Mouse (Mus musculus) liver, adult 2 months (tissue): ENCODE data around the gene Slc4a10. TPM values are rescaled to one million over a fixed set of nuclear protein-coding genes. Genes with fewer than 3 reads are reported as not detected.

ENCODE experiments used
- DNase-seq: peaks from one replicate; pipeline ENCODE4 v3.0.0-alpha.2; 2011; ENCODE audit warnings: low read depth, low spot score; ENCODE audit errors: extremely low read depth
- H3K27ac ChIP-seq: fragments of 200-500 bp; replicated peaks from 2 replicates; pipeline ENCODE4 v1.5.1; 2012; ENCODE audit warnings: low read depth, mild to moderate bottlenecking, control low read depth, inconsistent platforms, low read length; ENCODE audit not compliant: insufficient read depth
- H3K27me3 ChIP-seq: fragments of 200-500 bp; 2 replicates; pipeline ENCODE4 v1.6.1; 2012; ENCODE audit warnings: mild to moderate bottlenecking, moderate library complexity, low read length, inconsistent platforms; ENCODE audit not compliant: control insufficient read depth, insufficient read depth
- H3K36me3 ChIP-seq: fragments of 200-500 bp; 2 replicates; pipeline ENCODE4 v1.6.1; 2012; ENCODE audit warnings: low read length, inconsistent platforms; ENCODE audit not compliant: control insufficient read depth, insufficient read depth
- H3K4me1 ChIP-seq: fragments of 200-500 bp; 2 replicates; pipeline ENCODE4 v1.6.1; 2011; ENCODE audit warnings: low read length; ENCODE audit not compliant: control insufficient read depth, insufficient read depth
- H3K4me3 ChIP-seq: fragments of 200-500 bp; 2 replicates; pipeline ENCODE4 v1.5.1; 2011; ENCODE audit warnings: low read depth, mild to moderate bottlenecking, control low read depth, low read length, moderate library complexity; ENCODE audit not compliant: insufficient read depth
- H3K79me2 ChIP-seq: fragments of 200-500 bp; 2 replicates; pipeline ENCODE4 v1.6.1; 2012; ENCODE audit warnings: inconsistent platforms, mild to moderate bottlenecking, low read length, moderate library complexity; ENCODE audit not compliant: control insufficient read depth, insufficient read depth
- H3K9ac ChIP-seq: fragments of 200-500 bp; 2 replicates; pipeline ENCODE4 v1.6.1; 2012; ENCODE audit warnings: low read depth, mild to moderate bottlenecking, control low read depth, inconsistent platforms, low read length
- CTCF ChIP-seq: fragments of 200-500 bp; IDR thresholded peaks from 2 replicates; pipeline ENCODE4 v1.5.1; 2011; ENCODE audit warnings: low read depth, low read length, control low read depth
- POLR2A ChIP-seq: fragments of 200-500 bp; IDR thresholded peaks from 2 replicates; pipeline ENCODE4 v1.6.1; 2011; ENCODE audit warnings: low read length, control low read depth; ENCODE audit not compliant: insufficient read depth; ENCODE audit errors: extremely low read depth
- WGBS: fragments of 180-500 bp; shearing (Covaris S2); methylation state at CpG from one replicate; pipeline ENCODE4 v1.1.7; 2018; 5-methylcytosine and 5-hydroxymethylcytosine counted together
- polyA plus RNA-seq: library from polyadenylated mRNA; depleted of rRNA; stranded (reverse); fragments of >200 nt; gene quantifications from 2 replicates; pipeline ENCODE4 v1.2.3, GENCODE M21; 2012
- total RNA-seq: library from RNA; depleted of rRNA; stranded (reverse); fragments of >200 nt; gene quantifications from 2 replicates; pipeline ENCODE4 v1.2.3, GENCODE M21; 2014

The Slc4a10 gene
- total and polyA plus RNA-seq, 2 experiments: not detected

DNA sequence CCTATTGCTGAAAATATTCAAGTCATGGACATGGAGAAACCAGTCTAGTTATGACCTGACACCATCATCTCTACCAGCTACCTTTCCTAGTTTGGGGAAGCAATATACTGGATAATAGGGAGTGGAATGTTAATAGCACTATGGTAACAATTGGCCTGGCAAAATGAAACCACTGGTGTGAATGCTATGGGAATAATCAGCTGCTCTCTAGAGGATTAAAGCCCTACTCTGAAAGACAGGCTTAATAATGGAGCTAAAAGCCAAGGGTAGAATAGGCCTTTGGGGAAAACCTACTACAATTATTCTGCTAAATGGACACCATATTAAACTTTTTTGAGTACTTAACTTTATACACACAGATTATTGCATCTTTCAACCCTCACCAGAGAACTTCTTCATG, 30.2 kb downstream of the Slc4a10 start:
- TF ChIP-seq CTCF (no peak), POLR2A (no peak)
- Histone ChIP-seq H3K27ac (no peak overlapping the region), H3K27me3 (no peaks in the 10 kb centered on the region), H3K36me3 (no peaks in the 10 kb centered on the region), H3K4me3 (no peak overlapping the region), H3K79me2 (no peaks in the 10 kb centered on the region), H3K9ac (no peak overlapping the region), H3K4me1 (no peaks in the 10 kb centered on the region)
- no peak for DNase-seq

GRCm38 (mm10) chr2:62087566-62087965, 41.3 kb downstream of the Slc4a10 start:
- TF ChIP-seq POLR2A (no peak), CTCF (no peak)
- H3K27me3 ChIP-seq: no peaks in the 10 kb centered on the region
- H3K9ac ChIP-seq: no peak overlapping the region
- no peak overlapping the region for H3K4me3 ChIP-seq
- WGBS: 68% methylated on average over 3 of the region's 3 CpGs
- no peak overlapping the region for H3K27ac ChIP-seq
- no peak for DNase-seq
- H3K36me3 ChIP-seq: no peaks in the 10 kb centered on the region
- no peaks in the 10 kb centered on the region for H3K4me1 ChIP-seq
- H3K79me2 ChIP-seq: no peaks in the 10 kb centered on the region

DNA sequence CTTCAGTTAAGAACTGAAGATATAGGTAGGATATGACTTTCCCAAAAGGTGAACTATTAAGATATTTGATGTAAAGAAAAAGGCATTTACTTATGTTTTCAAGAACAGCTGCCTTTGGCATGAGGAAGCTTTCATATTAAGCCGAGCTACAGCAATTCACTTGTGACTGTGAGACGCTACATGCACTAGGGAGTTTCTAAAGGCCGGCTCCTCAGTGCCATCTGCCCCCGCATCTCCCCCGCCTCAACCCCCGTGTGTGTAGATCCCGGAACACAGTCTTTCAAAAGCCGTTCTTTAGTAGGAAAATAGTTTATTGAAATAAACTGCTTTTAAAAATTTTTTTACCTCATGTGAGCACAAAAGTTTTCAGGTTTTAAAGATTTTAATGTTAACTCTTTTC, 42.5 kb downstream of the Slc4a10 start:
- DNase-seq: no peak
- 85% methylated on average over 8 of the region's 8 CpGs for WGBS

GRCm38 (mm10) chr2:62089208-62089607, 42.9 kb downstream of the Slc4a10 start:
- H3K9ac ChIP-seq: no peak overlapping the region
- 87% methylated on average over 9 of the region's 9 CpGs for WGBS
- no peaks in the 10 kb centered on the region for H3K36me3 ChIP-seq
- no peak overlapping the region for H3K4me3 ChIP-seq
- DNase-seq: no peak
- no peak overlapping the region for H3K27ac ChIP-seq
- TF ChIP-seq POLR2A: no peak
- no peak for TF ChIP-seq CTCF
- H3K27me3 ChIP-seq: no peaks in the 10 kb centered on the region
- H3K4me1 ChIP-seq: no peaks in the 10 kb centered on the region
- H3K79me2 ChIP-seq: no peaks in the 10 kb centered on the region

More for the DNA sequence above, 42.5 kb downstream of the Slc4a10 start:
- Histone ChIP-seq H3K9ac (no peak overlapping the region), H3K79me2 (no peaks in the 10 kb centered on the region), H3K36me3 (no peaks in the 10 kb centered on the region), H3K27me3 (no peaks in the 10 kb centered on the region), H3K4me1 (no peaks in the 10 kb centered on the region), H3K4me3 (no peak overlapping the region), H3K27ac (no peak overlapping the region)
- TF ChIP-seq POLR2A (no peak), CTCF (no peak)

GRCm38 (mm10) chr2:62100526-62100925, 54.3 kb downstream of the Slc4a10 start:
- DNase-seq: no peak
- no peaks in the 10 kb centered on the region for H3K79me2 ChIP-seq
- no peak overlapping the region for H3K9ac ChIP-seq
- H3K4me1 ChIP-seq: no peaks in the 10 kb centered on the region
- H3K27me3 ChIP-seq: no peaks in the 10 kb centered on the region
- 85% methylated on average over 1 of the region's 1 CpGs for WGBS
- no peak overlapping the region for H3K4me3 ChIP-seq
- H3K36me3 ChIP-seq: no peaks in the 10 kb centered on the region
- no peak overlapping the region for H3K27ac ChIP-seq
- TF ChIP-seq CTCF (no peak), POLR2A (no peak)

DNA sequence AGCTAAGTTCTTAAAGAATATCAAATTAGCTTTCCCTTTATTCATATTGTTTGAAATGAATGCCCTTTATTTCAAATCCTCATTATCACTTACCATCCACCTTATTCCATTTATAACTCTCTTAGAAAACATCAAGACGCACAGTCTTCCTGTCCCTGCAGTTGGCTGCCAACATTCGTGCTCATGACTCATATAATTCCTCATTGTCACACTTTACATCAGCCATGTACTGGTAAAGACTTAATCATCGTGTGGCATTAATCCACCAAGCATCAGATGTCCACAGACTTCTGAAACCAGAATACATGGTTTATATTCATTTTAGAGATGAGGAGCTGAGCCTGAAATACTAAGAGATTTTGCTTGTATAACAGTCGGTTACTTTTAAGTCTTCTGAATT, 69.1 kb downstream of the Slc4a10 start:
- Histone ChIP-seq H3K4me1 (no peaks in the 10 kb centered on the region), H3K79me2 (no peaks in the 10 kb centered on the region), H3K9ac (no peak overlapping the region), H3K27ac (no peak overlapping the region), H3K27me3 (no peaks in the 10 kb centered on the region), H3K4me3 (no peak overlapping the region), H3K36me3 (no peaks in the 10 kb centered on the region)
- 73% methylated on average over 4 of the region's 4 CpGs for WGBS
- DNase-seq: no peak
- TF ChIP-seq CTCF (no peak), POLR2A (no peak)
